Mouse (Mus musculus): ENCODE measurements around the gene Ptprm.

GRCm38 (mm10) chr17:67349594-67349993 lies 4.7 kb downstream of the Ptprm start:
- TF ChIP-seq CTCF (IDR thresholded peaks at IDR 0.05; ENCODE audit: control insufficient read depth, insufficient read depth, insufficient replicate concordance, low read depth, low read length) (peak; percentile 57; the same call in 1 of the 2 replicates), POLR2A (IDR thresholded peaks at IDR 0.05; ENCODE audit: control insufficient read depth, low read depth, low read length) (no peak)
